Mouse (Mus musculus): ENCODE measurements around the gene Iars2. TPM values are rescaled to one million over a fixed set of nuclear protein-coding genes. Genes with fewer than 3 reads are reported as not detected.
"Not testable (repeated sequence)": the region's sequence is repeated elsewhere in the genome, so short reads cannot be mapped to it uniquely, and the experiment has no call there.

Gene Iars2
- polyA plus RNA-seq, 1 experiment from 2014 or later = 27.7 TPM

DNA sequence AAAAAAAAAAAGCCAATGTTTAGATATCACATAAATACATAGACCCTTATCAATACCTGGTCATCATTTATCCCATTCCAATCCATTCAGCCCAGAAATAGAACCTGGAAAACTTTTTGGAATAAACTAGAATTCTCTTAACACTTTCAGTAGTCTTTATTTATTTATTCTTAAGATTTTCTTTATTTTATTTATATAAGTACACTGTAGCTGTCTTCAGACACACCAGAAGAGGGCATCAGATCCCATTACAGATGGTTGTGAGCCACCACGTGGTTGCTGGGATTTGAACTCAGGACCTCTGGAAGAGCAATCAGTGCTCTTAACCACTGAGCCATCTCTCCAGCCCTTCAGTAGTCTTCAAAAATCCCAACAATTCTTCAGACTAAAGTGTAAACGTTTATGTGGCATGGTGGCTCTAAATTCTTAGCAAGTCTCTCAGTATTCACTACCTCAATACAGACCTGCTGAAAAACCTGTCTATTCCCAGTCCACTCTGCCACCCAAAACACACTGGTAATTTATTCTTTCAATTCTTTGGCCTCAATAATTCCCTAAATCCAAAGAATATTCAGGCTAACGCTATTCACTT is 1.3 kb downstream of the Iars2 start:
- not testable (repeated sequence) for H3K27ac ChIP-seq; H3K9me3 ChIP-seq; DNase-seq (ENCODE audit: extremely low spot score, low spot score); H3K27me3 ChIP-seq (ENCODE audit: poor library complexity, severe bottlenecking)
- H3K36me3 ChIP-seq (replicated peaks) = peaks cover 43% of the 10 kb centered on the region
- H3K4me3 ChIP-seq = peak overlapping the region; percentile 95
- 69% methylated on average over 3 of the region's 3 CpGs for WGBS
- peaks cover 29% of the 10 kb centered on the region for H3K4me1 ChIP-seq

DNA sequence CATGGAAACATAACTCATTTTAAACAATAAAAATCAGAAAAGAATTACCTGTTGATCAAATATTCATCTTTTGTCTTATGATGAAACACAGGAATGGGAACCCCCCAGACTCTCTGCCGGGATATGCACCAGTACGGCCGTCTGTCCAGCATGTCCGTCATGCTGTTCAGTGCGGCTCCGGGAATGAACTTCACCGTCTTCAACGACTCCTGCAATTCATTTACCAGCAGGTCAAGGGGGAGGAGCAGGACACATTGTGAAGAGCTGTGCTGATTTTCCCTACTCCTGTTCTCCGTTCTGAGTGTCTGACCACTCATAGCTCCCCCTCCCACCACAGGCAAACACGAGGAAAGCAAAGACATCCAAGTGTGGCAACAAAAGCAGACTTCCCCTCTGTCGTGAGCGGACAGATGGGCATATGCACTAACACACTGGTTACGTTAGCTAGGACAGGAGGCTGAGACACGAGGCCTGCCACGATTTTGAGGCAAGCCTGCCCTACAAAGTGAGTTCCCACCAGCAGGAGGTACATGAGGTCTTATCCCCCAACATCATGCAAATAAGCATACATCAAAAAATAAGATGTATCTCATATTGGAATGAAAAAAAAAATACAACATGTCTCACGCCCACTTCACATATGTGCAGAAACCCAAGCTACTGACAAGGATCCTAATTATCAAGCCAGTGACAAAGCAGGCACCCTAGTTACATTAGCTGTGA is 13.2 kb downstream of the Iars2 start:
- Histone ChIP-seq H3K27me3 (ENCODE audit: poor library complexity, severe bottlenecking) (no peaks in the 10 kb centered on the region), H3K4me3 (no peak overlapping the region), H3K27ac (no peak overlapping the region), H3K36me3 (replicated peaks) (peaks cover 86% of the 10 kb centered on the region), H3K9me3 (no peaks in the 10 kb centered on the region), H3K4me1 (no peaks in the 10 kb centered on the region)
- WGBS = 92% methylated on average over 16 of the region's 16 CpGs
- no peak for DNase-seq (ENCODE audit: extremely low spot score, low spot score)

- Histone ChIP-seq H3K4me3 (no peak overlapping the region), H3K27me3 (ENCODE audit: poor library complexity, severe bottlenecking) (no peaks in the 10 kb centered on the region), H3K27ac (no peak overlapping the region), H3K4me1 (no peaks in the 10 kb centered on the region), H3K9me3 (no peaks in the 10 kb centered on the region), H3K36me3 (replicated peaks) (peaks cover 77% of the 10 kb centered on the region)
- 92% methylated on average over 4 of the region's 4 CpGs for WGBS
- no peak for DNase-seq (ENCODE audit: extremely low spot score, low spot score)
These were observed 14.7 kb downstream of the Iars2 start for GRCm38 (mm10) chr1:185314546-185314945.

GRCm38 (mm10) chr1:185311949-185312348 is 17.2 kb downstream of the Iars2 start:
- 93% methylated on average over 9 of the region's 9 CpGs for WGBS
- no peak overlapping the region for H3K27ac ChIP-seq
- H3K4me3 ChIP-seq = no peak overlapping the region
- peaks cover under 1% of the 10 kb centered on the region; the same call in 1 of the 2 replicates for H3K9me3 ChIP-seq
- peaks cover 72% of the 10 kb centered on the region for H3K36me3 ChIP-seq (replicated peaks)
- H3K4me1 ChIP-seq = no peaks in the 10 kb centered on the region
- no peaks in the 10 kb centered on the region for H3K27me3 ChIP-seq (ENCODE audit: poor library complexity, severe bottlenecking)
- DNase-seq (ENCODE audit: extremely low spot score, low spot score) = no peak

- Histone ChIP-seq H3K36me3 (replicated peaks) (peaks cover 57% of the 10 kb centered on the region), H3K4me3 (no peak overlapping the region), H3K27me3 (ENCODE audit: poor library complexity, severe bottlenecking) (no peaks in the 10 kb centered on the region), H3K4me1 (no peaks in the 10 kb centered on the region), H3K27ac (no peak overlapping the region), H3K9me3 (peaks cover 6% of the 10 kb centered on the region; the same call in 1 of the 2 replicates)
- 91% methylated on average over 4 of the region's 4 CpGs for WGBS
- DNase-seq (ENCODE audit: extremely low spot score, low spot score) = no peak
These were observed 20.3 kb downstream of the Iars2 start for GRCm38 (mm10) chr1:185308908-185309307.

- H3K4me3 ChIP-seq = no peak overlapping the region
- H3K9me3 ChIP-seq = peaks cover 6% of the 10 kb centered on the region; the same call in 1 of the 2 replicates
- no peaks in the 10 kb centered on the region for H3K4me1 ChIP-seq
- peaks cover 55% of the 10 kb centered on the region for H3K36me3 ChIP-seq (replicated peaks)
- DNase-seq (ENCODE audit: extremely low spot score, low spot score) = no peak
- 98% methylated on average over 2 of the region's 2 CpGs for WGBS
- H3K27ac ChIP-seq = no peak overlapping the region
- no peaks in the 10 kb centered on the region for H3K27me3 ChIP-seq (ENCODE audit: poor library complexity, severe bottlenecking)
These were observed 20.9 kb downstream of the Iars2 start for GRCm38 (mm10) chr1:185308334-185308733.

DNA sequence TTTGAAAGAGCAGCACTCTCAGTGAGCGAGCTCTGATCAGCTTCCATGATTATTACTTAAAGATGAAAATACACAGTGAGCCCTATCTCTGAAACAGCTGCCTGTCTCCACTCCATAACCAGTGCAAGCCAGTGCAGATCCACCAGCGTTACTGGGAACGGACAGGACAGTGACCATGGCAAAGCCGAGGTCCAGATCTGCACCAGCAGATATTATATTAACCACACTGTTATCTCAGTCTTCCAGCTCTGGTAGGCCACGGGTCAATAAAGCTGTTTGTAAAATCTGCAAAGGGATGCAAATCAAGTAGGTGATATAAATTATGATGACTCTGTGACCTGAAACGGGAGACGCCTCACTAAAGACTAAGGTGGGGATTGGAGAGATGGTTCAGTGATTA is 21.6 kb downstream of the Iars2 start:
- no peaks in the 10 kb centered on the region for H3K27me3 ChIP-seq (ENCODE audit: poor library complexity, severe bottlenecking)
- H3K4me3 ChIP-seq = no peak overlapping the region
- peaks cover 55% of the 10 kb centered on the region for H3K36me3 ChIP-seq (replicated peaks)
- no peak for DNase-seq (ENCODE audit: extremely low spot score, low spot score)
- WGBS = 96% methylated on average over 7 of the region's 7 CpGs
- no peak overlapping the region for H3K27ac ChIP-seq
- no peaks in the 10 kb centered on the region for H3K4me1 ChIP-seq
- peaks cover 6% of the 10 kb centered on the region; the same call in 1 of the 2 replicates for H3K9me3 ChIP-seq

DNA sequence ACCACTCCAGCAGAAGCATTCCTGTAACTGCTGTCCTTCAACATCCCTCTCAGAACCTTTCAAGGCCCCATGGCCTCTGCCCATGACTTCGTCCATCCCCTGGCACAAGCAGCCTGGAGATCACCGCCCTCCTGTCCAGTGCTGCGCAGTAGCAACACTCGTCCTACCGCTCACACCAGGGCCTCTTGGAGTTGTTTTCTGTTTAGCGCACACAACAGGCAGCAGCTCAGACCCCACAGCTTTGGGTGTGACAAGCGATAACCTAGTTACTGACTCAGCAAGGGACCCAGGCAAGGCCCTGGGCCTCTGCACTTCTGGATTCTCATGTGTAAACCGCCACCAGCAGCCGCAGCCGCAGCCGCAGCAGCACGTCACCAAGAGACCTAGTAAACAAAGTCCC is 22.4 kb downstream of the Iars2 start:
- DNase-seq (ENCODE audit: extremely low spot score, low spot score) = no peak
- no peaks in the 10 kb centered on the region for H3K27me3 ChIP-seq (ENCODE audit: poor library complexity, severe bottlenecking)
- H3K27ac ChIP-seq = no peak overlapping the region
- H3K9me3 ChIP-seq = peaks cover 6% of the 10 kb centered on the region; the same call in 1 of the 2 replicates
- 98% methylated on average over 12 of the region's 12 CpGs for WGBS
- no peaks in the 10 kb centered on the region for H3K4me1 ChIP-seq
- no peak overlapping the region for H3K4me3 ChIP-seq
- H3K36me3 ChIP-seq (replicated peaks) = peaks cover 55% of the 10 kb centered on the region

DNA sequence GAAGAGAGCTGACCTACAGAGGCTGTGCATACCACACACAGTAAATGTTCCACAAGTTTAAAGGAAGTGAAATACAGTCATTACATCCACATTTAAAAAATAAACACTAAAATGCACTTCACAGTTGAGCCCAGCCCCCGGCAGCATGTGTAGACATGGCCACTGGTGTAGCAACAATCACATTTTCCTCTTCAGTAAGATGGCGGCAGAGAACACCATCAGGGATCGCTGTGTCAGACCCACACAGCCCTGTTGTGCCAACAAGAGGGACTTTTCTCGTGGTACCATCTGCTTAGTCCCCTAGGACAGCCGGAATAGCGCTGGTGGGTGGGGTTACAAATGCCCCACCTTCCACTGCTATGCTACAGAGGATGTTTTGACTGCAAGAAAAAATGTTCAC is 26.4 kb downstream of the Iars2 start:
- Histone ChIP-seq H3K36me3 (replicated peaks) (peaks cover 55% of the 10 kb centered on the region), H3K4me3 (no peak overlapping the region), H3K27ac (no peak overlapping the region), H3K4me1 (no peaks in the 10 kb centered on the region), H3K9me3 (peaks cover 6% of the 10 kb centered on the region; the same call in 1 of the 2 replicates), H3K27me3 (ENCODE audit: poor library complexity, severe bottlenecking) (no peaks in the 10 kb centered on the region)
- 94% methylated on average over 6 of the region's 6 CpGs for WGBS
- DNase-seq (ENCODE audit: extremely low spot score, low spot score) = no peak

GRCm38 (mm10) chr1:185298496-185298895 is 30.7 kb downstream of the Iars2 start:
- H3K9me3 ChIP-seq = no peaks in the 10 kb centered on the region
- H3K36me3 ChIP-seq (replicated peaks) = peaks cover 77% of the 10 kb centered on the region
- 93% methylated on average over 8 of the region's 8 CpGs for WGBS
- no peak for DNase-seq (ENCODE audit: extremely low spot score, low spot score)
- no peaks in the 10 kb centered on the region for H3K27me3 ChIP-seq (ENCODE audit: poor library complexity, severe bottlenecking)
- H3K27ac ChIP-seq = no peak overlapping the region
- H3K4me1 ChIP-seq = no peaks in the 10 kb centered on the region
- H3K4me3 ChIP-seq = no peak overlapping the region

DNA sequence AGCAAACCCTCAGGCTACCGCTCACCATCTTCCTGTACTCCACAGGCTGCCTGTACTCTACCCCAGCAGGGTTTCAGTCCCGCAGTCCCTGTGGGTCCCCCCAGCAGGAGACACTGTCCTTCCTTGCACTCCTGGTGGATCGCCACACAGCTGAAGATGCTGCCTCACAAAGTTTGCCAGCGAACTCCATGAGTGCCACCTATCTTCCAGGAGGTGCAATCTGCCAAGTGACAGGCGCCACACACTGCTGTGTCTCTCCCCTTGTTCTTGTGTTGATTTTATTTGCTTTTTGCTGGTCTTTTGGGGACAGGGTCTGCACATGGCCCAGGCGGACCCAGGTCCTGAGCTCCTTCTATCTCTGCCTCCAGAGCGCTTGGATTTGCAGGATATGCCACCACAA is 32.3 kb downstream of the Iars2 start:
- no peak overlapping the region for H3K27ac ChIP-seq
- 89% methylated on average over 7 of the region's 7 CpGs for WGBS
- DNase-seq (ENCODE audit: extremely low spot score, low spot score) = no peak
- no peaks in the 10 kb centered on the region for H3K4me1 ChIP-seq
- no peak overlapping the region for H3K4me3 ChIP-seq
- no peaks in the 10 kb centered on the region for H3K9me3 ChIP-seq
- no peaks in the 10 kb centered on the region for H3K27me3 ChIP-seq (ENCODE audit: poor library complexity, severe bottlenecking)
- peaks cover 78% of the 10 kb centered on the region for H3K36me3 ChIP-seq (replicated peaks)

DNA sequence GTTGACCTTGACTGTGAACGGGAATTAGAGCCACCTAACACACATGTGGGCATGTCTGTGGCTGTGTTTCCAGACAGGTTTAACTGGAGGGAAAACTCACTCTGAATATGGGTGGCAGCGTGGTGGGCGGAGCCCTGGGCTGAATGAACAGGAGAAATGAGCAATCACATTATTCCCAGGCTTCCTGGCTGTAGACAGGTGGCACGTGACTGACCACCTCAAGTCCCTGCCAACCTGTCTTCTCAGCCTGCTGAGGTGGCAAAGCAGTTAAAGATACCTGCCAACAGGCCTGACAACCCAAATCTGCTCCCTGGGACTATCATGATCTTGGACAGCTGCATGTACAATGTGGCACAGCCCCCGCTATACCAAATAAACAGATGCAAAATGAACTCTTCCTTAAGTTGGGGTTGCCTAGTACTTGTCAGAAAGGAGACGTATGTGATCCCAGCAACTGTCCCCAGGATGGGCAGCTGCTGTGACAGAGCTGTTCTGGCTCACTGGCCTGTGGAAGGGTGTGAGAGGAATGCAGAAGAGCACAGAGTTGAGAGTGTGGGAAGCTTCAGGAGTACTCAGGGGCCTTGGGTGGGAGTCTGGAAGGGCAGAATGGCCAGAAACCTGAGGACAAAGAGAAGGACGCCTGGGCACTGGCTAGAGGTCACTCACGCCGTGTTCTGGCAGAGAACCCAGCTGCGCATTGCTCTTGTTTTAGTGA is 36.4 kb downstream of the Iars2 start:
- H3K27me3 ChIP-seq (ENCODE audit: poor library complexity, severe bottlenecking) = no peaks in the 10 kb centered on the region
- 91% methylated on average over 10 of the region's 10 CpGs for WGBS

DNA sequence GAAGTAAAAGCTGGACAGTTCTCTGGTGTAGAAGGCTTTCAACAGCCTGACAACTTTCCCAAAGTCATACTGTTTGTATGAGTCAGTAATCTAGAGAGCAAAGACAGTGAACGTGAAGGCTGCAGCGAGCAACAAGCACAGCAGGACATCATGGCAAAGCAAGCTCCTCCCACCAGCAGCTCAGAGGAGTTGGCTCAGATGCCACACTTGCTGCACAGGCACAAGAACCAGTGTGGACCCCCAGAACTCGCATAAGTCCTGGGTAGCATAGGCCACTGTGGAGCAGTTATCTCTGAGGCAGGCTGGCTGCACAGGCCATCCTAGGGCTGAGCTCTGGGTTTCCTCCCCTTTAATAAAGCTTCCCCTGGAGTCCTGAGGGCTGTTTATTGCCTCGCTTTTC is 37.9 kb downstream of the Iars2 start:
- H3K36me3 ChIP-seq (replicated peaks) = peaks cover 90% of the 10 kb centered on the region
- no peak overlapping the region for H3K27ac ChIP-seq
- 88% methylated on average over 4 of the region's 4 CpGs for WGBS
- no peaks in the 10 kb centered on the region for H3K4me1 ChIP-seq
- H3K27me3 ChIP-seq (ENCODE audit: poor library complexity, severe bottlenecking) = no peaks in the 10 kb centered on the region
- no peak overlapping the region for H3K4me3 ChIP-seq
- DNase-seq (ENCODE audit: extremely low spot score, low spot score) = no peak
- no peaks in the 10 kb centered on the region for H3K9me3 ChIP-seq

More for the DNA sequence above, 36.4 kb downstream of the Iars2 start:
- Histone ChIP-seq H3K27ac (no peak overlapping the region), H3K36me3 (replicated peaks) (peaks cover 90% of the 10 kb centered on the region), H3K4me1 (no peaks in the 10 kb centered on the region), H3K4me3 (no peak overlapping the region), H3K9me3 (no peaks in the 10 kb centered on the region)
- no peak for DNase-seq (ENCODE audit: extremely low spot score, low spot score)
